Mouse (Mus musculus) liver, embryonic 13.5 days (tissue): Measurements from ENCODE around the gene Unkl. TPM values are rescaled to one million over a fixed set of nuclear protein-coding genes. Genes with fewer than 3 reads are reported as not detected.

Experiments used
- ATAC-seq: fragments of 200-750 bp; cut with Nextera tagmentation; 2 replicates; pipeline ENCODE4 v1.8.0; 2017; ENCODE audit warnings: low read depth, mild to moderate bottlenecking, moderate number of reproducible peaks, moderate library complexity
- DNase-seq: peaks from one replicate; pipeline ENCODE4 v3.0.0; 2022
- H3K27ac ChIP-seq: fragments of 300-500 bp; sonication (generic); 2 replicates; pipeline ENCODE4 v1.5.1; 2015; ENCODE audit warnings: moderate library complexity, mild to moderate bottlenecking, inconsistent platforms
- H3K27me3 ChIP-seq: fragments of 300-500 bp; sonication (generic); 2 replicates; pipeline ENCODE4 v1.6.1; 2015; ENCODE audit warnings: mild to moderate bottlenecking, inconsistent platforms
- H3K36me3 ChIP-seq: fragments of 300-500 bp; sonication (generic); 2 replicates; pipeline ENCODE4 v1.6.1; 2015; ENCODE audit warnings: mild to moderate bottlenecking, inconsistent platforms
- H3K4me1 ChIP-seq: fragments of 300-500 bp; sonication (generic); replicated peaks from 2 replicates; pipeline ENCODE4 v1.6.1; 2015; ENCODE audit warnings: inconsistent platforms
- H3K4me2 ChIP-seq: fragments of 300-500 bp; sonication (generic); 2 replicates; pipeline ENCODE4 v1.6.1; 2015; ENCODE audit warnings: inconsistent platforms, mild to moderate bottlenecking, moderate library complexity
- H3K4me3 ChIP-seq: fragments of 300-500 bp; sonication (generic); replicated peaks from 2 replicates; pipeline ENCODE4 v1.5.1; 2015; ENCODE audit warnings: mild to moderate bottlenecking, inconsistent platforms
- H3K9ac ChIP-seq: fragments of 300-500 bp; sonication (generic); 2 replicates; pipeline ENCODE4 v1.6.1; 2015; ENCODE audit warnings: mild to moderate bottlenecking, inconsistent platforms
- H3K9me3 ChIP-seq: fragments of 300-500 bp; sonication (generic); replicated peaks from 2 replicates; pipeline ENCODE4 v1.6.1; 2016; ENCODE audit warnings: inconsistent platforms
- WGBS: fragments of 180-500 bp; shearing (Covaris S2); methylation state at CpG from one replicate; pipeline ENCODE4 v1.1.7; 2015; ENCODE audit not compliant: insufficient replicate concordance; 5-methylcytosine and 5-hydroxymethylcytosine counted together
- polyA plus RNA-seq: library from polyadenylated mRNA; unstranded; fragments of >200 nt; fragmentation: Nextera tagmentation; extraction: Ambion mirVana; gene quantifications from 2 replicates; pipeline ENCODE4 v1.2.1, GENCODE M21; 2015

Unkl gene
- polyA plus RNA-seq, 1 experiment from 2014 or later = 14.4 TPM

GRCm38 (mm10) chr17:25184129-25184691 is 4.0 kb upstream of the Unkl start, which contains the start of gene BC003965:
Gene BC003965 (plus strand): TSS chr17:25184554.
- Histone ChIP-seq H3K4me1 (peaks cover 53% of the 10 kb centered on the region), H3K27me3 (0 out of 2 replicates have a peak, but pooled peaks cover 21% of the 10 kb centered on the region), H3K9me3 (no peaks in the 10 kb centered on the region), H3K9ac (peak within 1 kb of the TSS; percentile 87), H3K4me2 (peak within 1 kb of the TSS; percentile 95), H3K4me3 (peak within 1 kb of the TSS; percentile 85), H3K27ac (peak within 1 kb of the TSS; percentile 90), H3K36me3 (0 out of 2 replicates have a peak, but pooled peaks cover 3% of the 10 kb centered on the region)
- peak; percentile 92 for DNase-seq
- ATAC-seq = peak; percentile 83
- under 1% methylated on average over 50 of the region's 50 CpGs for WGBS

GRCm38 (mm10) chr17:25184961-25185360 is 3.2 kb upstream of the Unkl start:
- H3K27me3 ChIP-seq = 0 out of 2 replicates have a peak, but pooled peaks cover 16% of the 10 kb centered on the region
- ATAC-seq (peak; percentile 25; the same call in 1 of the 2 replicates), DNase-seq (peak; percentile 20)
- peaks cover 3% of the 10 kb centered on the region; the same call in 1 of the 2 replicates for H3K36me3 ChIP-seq
- peak overlapping the region; percentile 95 for H3K4me2 ChIP-seq
- peak overlapping the region; percentile 90 for H3K27ac ChIP-seq
- H3K4me1 ChIP-seq = peaks cover 61% of the 10 kb centered on the region
- 4% methylated on average over 17 of the region's 17 CpGs for WGBS
- peak overlapping the region; percentile 85 for H3K4me3 ChIP-seq
- H3K9me3 ChIP-seq = no peaks in the 10 kb centered on the region
- peak overlapping the region; percentile 87 for H3K9ac ChIP-seq

- ATAC-seq (no peak), DNase-seq (no peak)
- Histone ChIP-seq H3K27ac (peak overlapping the region; percentile 77), H3K4me3 (peak overlapping the region; percentile 89), H3K9me3 (no peaks in the 10 kb centered on the region), H3K4me2 (peak overlapping the region; percentile 95), H3K4me1 (peaks cover 70% of the 10 kb centered on the region), H3K9ac (peak overlapping the region; percentile 84), H3K27me3 (no peaks in the 10 kb centered on the region), H3K36me3 (peaks cover 9% of the 10 kb centered on the region; the same call in 1 of the 2 replicates)
- WGBS = 10% methylated on average over 11 of the region's 11 CpGs
These were observed 430 bp upstream of the Unkl start for GRCm38 (mm10) chr17:25187784-25188149.

- DNase-seq = no peak
- 8% methylated on average over 16 of the region's 16 CpGs for WGBS
- Histone ChIP-seq H3K36me3 (peaks cover 21% of the 10 kb centered on the region; the same call in 1 of the 2 replicates), H3K9ac (peak overlapping the region; percentile 84), H3K4me1 (peaks cover 58% of the 10 kb centered on the region), H3K4me3 (peak overlapping the region; percentile 89), H3K27ac (no peak overlapping the region), H3K27me3 (no peaks in the 10 kb centered on the region), H3K9me3 (no peaks in the 10 kb centered on the region), H3K4me2 (peak overlapping the region; percentile 95)
- ATAC-seq = no peak
These were observed 894 bp downstream of the Unkl start for GRCm38 (mm10) chr17:25189091-25189490.

- H3K4me2 ChIP-seq = no peak overlapping the region
- H3K4me3 ChIP-seq = no peak overlapping the region
- ATAC-seq = no peak
- WGBS = 71% methylated on average over 4 of the region's 4 CpGs
- H3K27me3 ChIP-seq = no peaks in the 10 kb centered on the region
- no peak overlapping the region for H3K27ac ChIP-seq
- no peaks in the 10 kb centered on the region for H3K9me3 ChIP-seq
- no peak overlapping the region for H3K9ac ChIP-seq
- H3K4me1 ChIP-seq = peaks cover 3% of the 10 kb centered on the region; the same call in 1 of the 2 replicates
- H3K36me3 ChIP-seq = peaks cover 61% of the 10 kb centered on the region
- no peak for DNase-seq
These were observed 14.2 kb downstream of the Unkl start for GRCm38 (mm10) chr17:25202401-25202800.

- WGBS = 87% methylated on average over 4 of the region's 4 CpGs
- Histone ChIP-seq H3K4me3 (no peak overlapping the region), H3K27me3 (no peaks in the 10 kb centered on the region), H3K36me3 (peaks cover 78% of the 10 kb centered on the region), H3K4me1 (no peaks in the 10 kb centered on the region), H3K4me2 (no peak overlapping the region), H3K9me3 (no peaks in the 10 kb centered on the region), H3K9ac (no peak overlapping the region), H3K27ac (no peak overlapping the region)
- no peak for DNase-seq
- no peak for ATAC-seq
These were observed 21.8 kb downstream of the Unkl start for GRCm38 (mm10) chr17:25210006-25210405.

GRCm38 (mm10) chr17:25210680-25211466 is 22.7 kb downstream of the Unkl start:
- Histone ChIP-seq H3K4me1 (peaks cover 6% of the 10 kb centered on the region; the same call in 1 of the 2 replicates), H3K27me3 (no peaks in the 10 kb centered on the region), H3K9ac (no peak overlapping the region), H3K36me3 (peaks cover 76% of the 10 kb centered on the region), H3K4me2 (no peak overlapping the region), H3K27ac (no peak overlapping the region), H3K4me3 (no peak overlapping the region), H3K9me3 (no peaks in the 10 kb centered on the region)
- no peak for DNase-seq
- no peak for ATAC-seq
- WGBS = 79% methylated on average over 15 of the region's 15 CpGs

GRCm38 (mm10) chr17:25211705-25212104 is 23.5 kb downstream of the Unkl start:
- Histone ChIP-seq H3K27ac (no peak overlapping the region), H3K4me3 (no peak overlapping the region), H3K9me3 (no peaks in the 10 kb centered on the region), H3K27me3 (no peaks in the 10 kb centered on the region), H3K4me1 (peaks cover 6% of the 10 kb centered on the region; the same call in 1 of the 2 replicates), H3K9ac (no peak overlapping the region), H3K36me3 (peaks cover 70% of the 10 kb centered on the region), H3K4me2 (no peak overlapping the region)
- DNase-seq (no peak), ATAC-seq (no peak)
- WGBS = 77% methylated on average over 4 of the region's 4 CpGs

GRCm38 (mm10) chr17:25215431-25215830 is 27.2 kb downstream of the Unkl start:
- no peak overlapping the region for H3K9ac ChIP-seq
- ATAC-seq (no peak), DNase-seq (no peak)
- WGBS = 68% methylated on average over 3 of the region's 3 CpGs
- peaks cover 45% of the 10 kb centered on the region for H3K36me3 ChIP-seq
- H3K4me3 ChIP-seq = no peak overlapping the region
- no peak overlapping the region; the same call in 1 of the 2 replicates for H3K27ac ChIP-seq
- H3K9me3 ChIP-seq = no peaks in the 10 kb centered on the region
- no peak overlapping the region for H3K4me2 ChIP-seq
- peaks cover 8% of the 10 kb centered on the region for H3K4me1 ChIP-seq
- no peaks in the 10 kb centered on the region for H3K27me3 ChIP-seq

GRCm38 (mm10) chr17:25218967-25219366 is 30.8 kb downstream of the Unkl start:
- WGBS = 78% methylated on average over 9 of the region's 9 CpGs
- peaks cover 37% of the 10 kb centered on the region for H3K4me1 ChIP-seq

GRCm38 (mm10) chr17:25219492-25220295 is 31.5 kb downstream of the Unkl start:
- Histone ChIP-seq H3K4me2 (no peak overlapping the region), H3K4me1 (peaks cover 45% of the 10 kb centered on the region), H3K27me3 (no peaks in the 10 kb centered on the region), H3K27ac (0 out of 2 replicates have a peak overlapping the region, but pooled peaks have one; percentile 1), H3K9me3 (no peaks in the 10 kb centered on the region), H3K4me3 (no peak overlapping the region), H3K36me3 (peaks cover 17% of the 10 kb centered on the region), H3K9ac (no peak overlapping the region)
- no peak for DNase-seq
- ATAC-seq = no peak
- WGBS = 75% methylated on average over 15 of the region's 15 CpGs

More at GRCm38 (mm10) chr17:25218967-25219366, 30.8 kb downstream of the Unkl start:
- Histone ChIP-seq H3K27me3 (no peaks in the 10 kb centered on the region), H3K9ac (no peak overlapping the region), H3K4me3 (no peak overlapping the region), H3K4me2 (no peak overlapping the region), H3K9me3 (no peaks in the 10 kb centered on the region), H3K36me3 (peaks cover 21% of the 10 kb centered on the region), H3K27ac (no peak overlapping the region)
- DNase-seq (no peak), ATAC-seq (no peak)
